Comparison of ENCODE assay signal across 8 mouse cellular contexts in genomic region chr16:90143416-90143759, GRCm38 (mm10). TPM values are rescaled to one million over a fixed set of nuclear protein-coding genes. Genes with fewer than 3 reads are reported as not detected.
DNase-seq lines count a peak whose midpoint lies in the region; ATAC-seq and TF ChIP-seq lines count a peak whose summit lies in the region.

No protein-coding gene starts in this region.

- H3K4me2 ChIP-seq in kidney, postnatal 0 days (ENCODE audit: low read length), result peak overlapping the region; percentile 99
- H3K4me2 ChIP-seq in hindbrain, postnatal 0 days (ENCODE audit: low read depth, low read length), result peak overlapping the region; percentile 90
- H3K4me2 ChIP-seq in midbrain, embryonic 16.5 days (ENCODE audit: low read length), result peak overlapping the region; percentile 88

- DNase-seq in kidney, postnatal 0 days (ENCODE audit: low spot score), result no peak
- no peak for DNase-seq in kidney, adult 18-20 months
- no peak for DNase-seq in hindbrain, postnatal 0 days (ENCODE audit: low spot score)
- DNase-seq in left cerebral cortex, adult 11 months (ENCODE audit: low spot score), result no peak
- no peak for DNase-seq in left cerebral cortex, postnatal 25 days (ENCODE audit: low spot score in 2 of 2)
- no peak for DNase-seq in layer of hippocampus, adult 8-10 months (ENCODE audit: low spot score in 2 of 2)

- H3K27ac ChIP-seq in kidney, postnatal 0 days, result peak overlapping the region; percentile 56
- H3K27ac ChIP-seq in hindbrain, postnatal 0 days, result peak overlapping the region; percentile 85
- H3K27ac ChIP-seq in midbrain, embryonic 16.5 days (ENCODE audit: low read length), result peak overlapping the region; percentile 92

- peak overlapping the region; percentile 55 for H3K4me3 ChIP-seq in kidney, postnatal 0 days (replicated peaks; ENCODE audit: low read depth, low read length)
- H3K4me3 ChIP-seq in hindbrain, postnatal 0 days (ENCODE audit: low read length), result peak overlapping the region; percentile 70
- H3K4me3 ChIP-seq in midbrain, embryonic 16.5 days (ENCODE audit: low read depth, low read length), result peak overlapping the region; percentile 71

- peak overlapping the region; percentile 61 for H3K9ac ChIP-seq in kidney, postnatal 0 days (ENCODE audit: low read depth, low read length)
- H3K9ac ChIP-seq in hindbrain, postnatal 0 days (replicated peaks; ENCODE audit: low read length), result peak overlapping the region; percentile 67
- peak overlapping the region; percentile 73 for H3K9ac ChIP-seq in midbrain, embryonic 16.5 days (ENCODE audit: low read depth, low read length)

- no peaks in the 10 kb centered on the region for H3K27me3 ChIP-seq in kidney, postnatal 0 days (ENCODE audit: insufficient read depth, low read length)
- H3K27me3 ChIP-seq in hindbrain, postnatal 0 days (ENCODE audit: insufficient read depth, low read length), result no peaks in the 10 kb centered on the region
- no peaks in the 10 kb centered on the region for H3K27me3 ChIP-seq in midbrain, embryonic 16.5 days (ENCODE audit: control insufficient read depth, insufficient read depth, low read depth, low read length)

- ATAC-seq in kidney, postnatal 0 days (replicated peaks; ENCODE audit: low FRiP score, low read depth), result no peak; the same call in 1 of the 2 replicates
- peak; percentile 0; the same call in 1 of the 2 replicates for ATAC-seq in common myeloid progenitor, adult 5-6 weeks (replicated peaks; ENCODE audit: low read depth, poor library complexity, severe bottlenecking)
- peak; percentile 69 for ATAC-seq in hindbrain, postnatal 0 days
- ATAC-seq in midbrain, embryonic 16.5 days, result peak; percentile 72

- 0% methylated on average over 21 of the region's 21 CpGs for WGBS in kidney, postnatal 0 days
- 1% methylated on average over 21 of the region's 21 CpGs for WGBS in hindbrain, postnatal 0 days
- WGBS in midbrain, embryonic 16.5 days, result 0% methylated on average over 21 of the region's 21 CpGs

- TF ChIP-seq CTCF in kidney, postnatal 0 days (IDR thresholded peaks at IDR 0.05; ENCODE audit: low read depth), result no peak
- TF ChIP-seq CTCF in hindbrain, postnatal 0 days (IDR thresholded peaks at IDR 0.05; ENCODE audit: low read depth), result no peak

- H3K4me1 ChIP-seq in kidney, postnatal 0 days (replicated peaks; ENCODE audit: insufficient read depth, low read length), result peaks cover 17% of the 10 kb centered on the region; the same call in 1 of the 2 replicates
- peaks cover 4% of the 10 kb centered on the region; the same call in 1 of the 2 replicates for H3K4me1 ChIP-seq in hindbrain, postnatal 0 days (ENCODE audit: insufficient read depth, low read length)
- peaks cover 31% of the 10 kb centered on the region for H3K4me1 ChIP-seq in midbrain, embryonic 16.5 days (ENCODE audit: control insufficient read depth, insufficient read depth, low read length)

- no peaks in the 10 kb centered on the region for H3K9me3 ChIP-seq in kidney, postnatal 0 days (replicated peaks; ENCODE audit: low read length)
- H3K9me3 ChIP-seq in hindbrain, postnatal 0 days (ENCODE audit: low read length), result no peaks in the 10 kb centered on the region
- H3K9me3 ChIP-seq in midbrain, embryonic 16.5 days (replicated peaks; ENCODE audit: control insufficient read depth, low read length, poor library complexity, severe bottlenecking), result no peaks in the 10 kb centered on the region

- intact Hi-C loops in left cerebral cortex, postnatal 25 days (cut with DNase I), result no loop called here

- H3K36me3 ChIP-seq in kidney, postnatal 0 days (ENCODE audit: insufficient read depth, low read length), result no peaks in the 10 kb centered on the region
- no peaks in the 10 kb centered on the region for H3K36me3 ChIP-seq in hindbrain, postnatal 0 days (ENCODE audit: insufficient read depth, low read length)
- no peaks in the 10 kb centered on the region for H3K36me3 ChIP-seq in midbrain, embryonic 16.5 days (ENCODE audit: control insufficient read depth, insufficient read depth, low read length)

RNA-seq across cellular contexts. Expression of gene Tiam1, which starts 0.2 kb away (rescaled TPM):
- polyA plus RNA-seq in kidney, postnatal 0 days (2015; fragmentation: Nextera tagmentation; extraction: Ambion mirVana), result 10.8 and 11.5 TPM in 2 replicates
- total RNA-seq in common myeloid progenitor, adult 5-6 weeks (2017), result 29.2 and 34.5 TPM in 2 replicates
- total RNA-seq in hindbrain, postnatal 0 days (2014; rRNA removed), result 18.2 and 26.2 TPM in 2 replicates
- polyA plus RNA-seq in hindbrain, postnatal 0 days (2015; fragmentation: Nextera tagmentation; extraction: Ambion mirVana), result 14.3 and 15.1 TPM in 2 replicates
- 23.5 and 30.5 TPM in 2 replicates for polyA plus RNA-seq in midbrain, embryonic 16.5 days (2015; fragmentation: Nextera tagmentation; extraction: Ambion mirVana)
- 100 to 1,000 TPM; 108 to 118 TPM for total RNA-seq in left cerebral cortex, postnatal 25 days (2021)
- 100 to 1,000 TPM; 103 to 125 (median 116) TPM for total RNA-seq in layer of hippocampus, adult 8-10 months (2022)
